Mouse (Mus musculus) neural tube, embryonic 13.5 days (tissue): ENCODE measurements around the gene Brox. TPM values are rescaled to one million over a fixed set of nuclear protein-coding genes. Genes with fewer than 3 reads are reported as not detected.

ENCODE experiments used
- polyA plus RNA-seq: library from polyadenylated mRNA; unstranded; fragments of >200 nt; fragmentation: Nextera tagmentation; extraction: Ambion mirVana; gene quantifications from 2 replicates; pipeline ENCODE4 v1.2.1, GENCODE M21; 2015

Gene Brox
- polyA plus RNA-seq, 1 experiment from 2014 or later: 100 TPM

Other genes with a start within 250 kb of the Brox start
- gene Disp1, start 75.7 kb downstream of the Brox start, polyA plus RNA-seq: 8.1 and 10.0 TPM in 2 replicates
- gene Aida, start 679 bp downstream of the Brox start, polyA plus RNA-seq: 53.7 and 56.5 TPM in 2 replicates
- gene Mia3, start 72.3 kb upstream of the Brox start, polyA plus RNA-seq: 105 and 113 TPM in 2 replicates
- 14.1 and 15.6 TPM in 2 replicates for gene Taf1a, start 91.7 kb upstream of the Brox start, polyA plus RNA-seq
- gene Hhipl2, start 120.9 kb upstream of the Brox start, polyA plus RNA-seq: 0.08 and 0.17 TPM in 2 replicates